Mouse (Mus musculus) hindbrain, embryonic 14.5 days (tissue): ENCODE measurements at regions not wholly inside any gene's neighbourhood (a gene's known extent, or its start where the extent isn't known, plus 50 kb on each side); places are given as distances from the start of the nearest gene placed in this dataset.

Experiments
- ATAC-seq: fragments of 200-750 bp; cut with Nextera tagmentation; 2 replicates; pipeline ENCODE4 v1.8.0; 2017; ENCODE audit warnings: moderate number of reproducible peaks, mild to moderate bottlenecking, moderate TSS enrichment, moderate library complexity; ENCODE audit not compliant: low FRiP score
- DNase-seq: peaks from one replicate; pipeline ENCODE4 v3.0.0-alpha.2; 2015; ENCODE audit warnings: low spot score
- H3K27ac ChIP-seq: fragments of 300-500 bp; sonication (generic); 2 replicates; pipeline ENCODE4 v1.5.1; 2014; ENCODE audit warnings: mild to moderate bottlenecking, moderate library complexity
- H3K27me3 ChIP-seq: fragments of 300-500 bp; sonication (generic); 2 replicates; pipeline ENCODE4 v1.6.1; 2014; ENCODE audit warnings: mild to moderate bottlenecking, low read length, mixed read lengths; ENCODE audit not compliant: control insufficient read depth, insufficient read depth
- H3K36me3 ChIP-seq: fragments of 300-500 bp; sonication (generic); replicated peaks from 2 replicates; pipeline ENCODE4 v1.6.1; 2014; ENCODE audit not compliant: control insufficient read depth, insufficient read depth
- H3K4me1 ChIP-seq: fragments of 300-500 bp; sonication (generic); replicated peaks from 2 replicates; pipeline ENCODE4 v1.6.1; 2014; ENCODE audit warnings: antibody characterized with exemption, low read length, mixed read lengths; ENCODE audit not compliant: control insufficient read depth, insufficient read depth
- H3K4me2 ChIP-seq: fragments of 300-500 bp; sonication (generic); replicated peaks from 2 replicates; pipeline ENCODE4 v1.6.1; 2014; ENCODE audit warnings: mild to moderate bottlenecking, moderate library complexity
- H3K4me3 ChIP-seq: fragments of 300-500 bp; sonication (generic); replicated peaks from 2 replicates; pipeline ENCODE4 v1.5.1; 2014; ENCODE audit warnings: mild to moderate bottlenecking, low read length
- H3K9ac ChIP-seq: fragments of 300-500 bp; sonication (generic); 2 replicates; pipeline ENCODE4 v1.6.1; 2014
- H3K9me3 ChIP-seq: fragments of 300-500 bp; sonication (generic); 2 replicates; pipeline ENCODE4 v1.6.1; 2016; ENCODE audit warnings: low read length; ENCODE audit not compliant: control insufficient read depth
- WGBS: fragments of 180-500 bp; shearing (Covaris S2); extraction: QIAGEN DNeasy Blood & Tissue Kit; methylation state at CpG from one replicate; pipeline ENCODE4 v1.1.7; 2014; 5-methylcytosine and 5-hydroxymethylcytosine counted together

- Histone ChIP-seq H3K9ac (no peak overlapping the region), H3K4me2 (no peak overlapping the region), H3K9me3 (no peaks in the 10 kb centered on the region), H3K36me3 (no peaks in the 10 kb centered on the region), H3K27ac (no peak overlapping the region), H3K27me3 (no peaks in the 10 kb centered on the region), H3K4me3 (no peak overlapping the region), H3K4me1 (no peaks in the 10 kb centered on the region)
- DNase-seq (peak; percentile 50), ATAC-seq (no peak)
- 31% methylated on average over 4 of the region's 4 CpGs for WGBS
Observed at GRCm38 (mm10) chr11:112209414-112209813, 572.6 kb upstream of the Sox9 start.

DNA sequence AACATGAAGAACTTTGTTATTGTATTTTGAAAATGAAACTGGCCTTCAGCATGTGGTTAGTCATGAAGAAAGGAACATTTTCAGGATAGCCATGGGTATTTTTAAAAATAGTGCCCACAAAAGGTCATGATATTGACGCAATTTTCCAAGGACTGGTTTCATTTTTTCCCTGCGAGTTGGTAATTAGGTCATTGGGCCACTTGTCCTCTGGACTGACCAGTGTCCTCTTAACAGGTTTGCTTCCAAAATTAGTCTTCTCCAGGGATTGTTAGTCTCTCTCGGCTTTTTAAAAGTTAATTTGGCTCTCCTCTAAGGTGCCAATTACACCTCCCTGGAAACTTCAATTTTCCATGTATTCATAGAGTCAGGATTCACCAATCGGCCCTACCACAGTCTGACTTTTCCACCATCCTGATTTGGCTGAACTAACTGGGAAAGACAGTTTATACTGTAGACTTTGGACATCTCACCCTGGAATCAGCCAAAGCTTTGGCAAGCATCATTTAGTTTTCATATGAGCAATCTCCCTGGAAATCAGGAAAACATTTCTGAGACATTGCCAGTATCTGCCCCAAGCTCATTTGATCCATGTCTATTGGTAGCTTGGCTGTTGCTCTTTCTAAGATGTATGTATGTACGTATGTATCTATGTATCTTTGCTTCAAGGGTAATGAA lies 562.8 kb upstream of the Sox9 start:
- DNase-seq (no peak), ATAC-seq (no peak)
- WGBS = 92% methylated on average over 5 of the region's 5 CpGs
- Histone ChIP-seq H3K4me1 (no peaks in the 10 kb centered on the region), H3K36me3 (no peaks in the 10 kb centered on the region), H3K4me2 (no peak overlapping the region), H3K9me3 (no peaks in the 10 kb centered on the region), H3K9ac (no peak overlapping the region), H3K27ac (no peak overlapping the region), H3K27me3 (no peaks in the 10 kb centered on the region), H3K4me3 (no peak overlapping the region)

GRCm38 (mm10) chr11:112234492-112235116 lies 547.4 kb upstream of the Sox9 start:
- ATAC-seq (peak; percentile 34; the same call in 1 of the 2 replicates), DNase-seq (peak; percentile 34)
- 69% methylated on average over 7 of the region's 7 CpGs for WGBS
- H3K4me2 ChIP-seq = no peak overlapping the region
- no peak overlapping the region for H3K27ac ChIP-seq
- H3K9me3 ChIP-seq = no peaks in the 10 kb centered on the region
- no peaks in the 10 kb centered on the region for H3K36me3 ChIP-seq
- H3K4me1 ChIP-seq = no peaks in the 10 kb centered on the region
- no peak overlapping the region for H3K9ac ChIP-seq
- H3K27me3 ChIP-seq = no peaks in the 10 kb centered on the region
- no peak overlapping the region for H3K4me3 ChIP-seq

DNA sequence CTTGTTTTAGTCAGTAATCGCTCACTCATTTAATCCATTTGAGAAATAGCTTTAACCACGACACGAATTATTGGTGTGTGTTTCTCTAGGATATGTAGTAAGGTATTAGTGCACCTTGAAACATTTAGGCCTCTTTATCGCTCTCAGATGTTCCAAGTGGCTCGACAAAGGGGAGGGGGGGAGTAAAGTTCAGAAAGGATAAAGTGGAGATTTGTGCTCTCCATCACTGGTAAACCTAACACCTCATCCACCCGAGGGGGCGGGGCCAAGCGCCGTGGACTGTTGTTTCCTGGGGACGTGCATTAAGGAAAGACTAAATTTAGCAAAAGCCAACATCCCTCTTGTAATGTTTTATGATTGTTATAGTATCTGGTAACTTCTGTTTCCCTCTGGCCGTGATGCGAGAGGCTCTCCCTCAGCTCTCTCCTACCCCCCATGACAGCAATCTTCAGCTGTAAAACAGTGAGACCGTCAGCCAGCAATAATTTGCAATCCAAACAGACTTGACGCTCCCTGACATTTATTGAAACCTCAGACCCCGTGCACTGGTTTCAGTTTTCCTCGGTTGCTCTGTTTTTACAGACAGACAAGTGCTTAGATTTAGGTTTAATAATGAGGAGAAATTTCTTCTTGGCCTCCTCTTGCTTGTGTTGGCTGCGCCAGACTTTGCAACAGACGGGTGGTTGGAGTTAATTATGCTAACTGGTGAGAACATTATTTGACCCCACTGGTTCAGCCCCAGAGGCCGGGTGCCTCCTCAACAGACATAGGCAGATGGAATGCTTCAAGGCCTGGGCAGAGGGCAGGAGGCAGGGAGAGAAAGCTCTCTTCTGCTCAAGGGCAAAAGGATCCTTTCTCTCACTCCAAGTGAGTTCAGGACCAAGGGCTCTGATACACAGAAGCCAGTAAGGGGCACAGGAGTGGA lies 542.8 kb upstream of the Sox9 start:
- no peak overlapping the region for H3K4me3 ChIP-seq
- WGBS = 82% methylated on average over 19 of the region's 19 CpGs
- no peak overlapping the region for H3K9ac ChIP-seq
- no peak overlapping the region for H3K4me2 ChIP-seq
- no peaks in the 10 kb centered on the region for H3K27me3 ChIP-seq
- no peaks in the 10 kb centered on the region for H3K9me3 ChIP-seq
- DNase-seq (no peak), ATAC-seq (no peak)
- no peaks in the 10 kb centered on the region for H3K36me3 ChIP-seq
- H3K27ac ChIP-seq = no peak overlapping the region
- no peaks in the 10 kb centered on the region for H3K4me1 ChIP-seq

DNA sequence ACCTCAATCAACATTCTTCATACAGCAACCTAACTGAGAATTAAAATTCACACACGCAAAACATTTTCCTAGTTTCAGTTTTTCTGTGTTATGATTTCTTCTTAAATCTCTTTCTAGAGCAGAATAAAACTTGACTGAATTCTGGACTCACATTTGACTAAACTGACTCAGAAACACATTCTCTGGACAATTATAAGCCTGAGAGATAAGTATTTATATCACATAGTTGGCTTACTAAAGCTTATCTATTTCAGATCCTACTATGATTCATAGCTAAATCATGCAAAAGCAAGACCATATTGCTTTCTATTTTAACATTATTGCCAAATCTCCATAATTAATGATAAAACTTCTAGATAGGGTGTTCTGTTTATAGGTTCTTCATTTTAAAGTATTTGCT lies 529.5 kb upstream of the Sox9 start:
- H3K9me3 ChIP-seq = no peaks in the 10 kb centered on the region
- no peak overlapping the region for H3K4me2 ChIP-seq
- WGBS = 93% methylated on average over 1 of the region's 1 CpGs
- no peak overlapping the region for H3K27ac ChIP-seq
- DNase-seq (no peak), ATAC-seq (no peak)
- no peaks in the 10 kb centered on the region for H3K27me3 ChIP-seq
- H3K4me3 ChIP-seq = no peak overlapping the region
- H3K36me3 ChIP-seq = no peaks in the 10 kb centered on the region
- no peaks in the 10 kb centered on the region for H3K4me1 ChIP-seq
- no peak overlapping the region for H3K9ac ChIP-seq

GRCm38 (mm10) chr11:112253061-112253460 lies 529.0 kb upstream of the Sox9 start:
- H3K4me2 ChIP-seq = no peak overlapping the region
- no peak overlapping the region for H3K4me3 ChIP-seq
- no peak for DNase-seq
- no peaks in the 10 kb centered on the region for H3K36me3 ChIP-seq
- ATAC-seq = no peak
- H3K27ac ChIP-seq = no peak overlapping the region
- H3K4me1 ChIP-seq = no peaks in the 10 kb centered on the region
- H3K27me3 ChIP-seq = no peaks in the 10 kb centered on the region
- 94% methylated on average over 3 of the region's 3 CpGs for WGBS
- no peak overlapping the region for H3K9ac ChIP-seq
- no peaks in the 10 kb centered on the region for H3K9me3 ChIP-seq

DNA sequence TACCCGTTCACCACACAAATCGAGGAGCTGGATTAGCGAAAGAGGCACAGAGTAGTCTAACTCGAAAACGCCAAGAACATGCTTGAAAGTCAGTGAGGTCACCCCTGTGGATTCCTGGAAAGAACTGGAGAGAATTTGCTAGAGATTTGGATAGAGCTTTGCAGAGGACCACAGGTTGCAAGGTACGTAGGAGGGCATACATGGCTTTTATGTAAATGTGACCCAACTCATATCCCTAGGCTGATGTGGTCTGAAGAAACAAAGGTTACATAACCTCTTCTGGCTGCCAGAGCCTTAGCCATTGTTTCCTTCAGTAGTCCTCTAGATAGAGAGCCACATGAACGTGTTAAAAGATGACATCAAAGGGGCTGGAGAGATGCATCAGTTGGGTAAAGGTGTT lies 525.7 kb upstream of the Sox9 start:
- Histone ChIP-seq H3K36me3 (no peaks in the 10 kb centered on the region), H3K9ac (no peak overlapping the region), H3K27ac (no peak overlapping the region), H3K4me1 (no peaks in the 10 kb centered on the region), H3K4me3 (no peak overlapping the region), H3K9me3 (no peaks in the 10 kb centered on the region), H3K4me2 (no peak overlapping the region), H3K27me3 (no peaks in the 10 kb centered on the region)
- WGBS = 92% methylated on average over 7 of the region's 7 CpGs
- no peak for ATAC-seq
- DNase-seq = no peak

DNA sequence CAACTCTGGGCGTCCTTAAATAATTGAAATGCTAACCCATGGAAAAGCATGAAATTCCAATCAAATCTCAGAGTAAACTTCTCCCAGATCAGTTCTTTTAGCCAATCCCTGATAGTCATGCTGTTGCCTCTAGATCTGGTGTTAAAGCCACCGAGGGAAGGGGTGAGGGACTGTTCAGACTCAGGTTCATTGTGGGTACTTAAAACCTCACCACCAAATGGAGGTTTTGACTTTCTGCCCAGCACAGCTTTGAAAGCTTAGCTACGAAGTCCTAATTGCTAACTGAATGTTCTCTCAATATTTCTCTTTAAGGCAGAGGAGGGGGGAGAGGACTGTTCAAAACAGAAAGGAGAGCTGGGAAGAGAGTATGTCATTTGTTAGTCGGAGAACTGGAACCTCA lies 517.9 kb upstream of the Sox9 start:
- WGBS = 80% methylated on average over 4 of the region's 4 CpGs
- no peaks in the 10 kb centered on the region for H3K36me3 ChIP-seq
- ATAC-seq (no peak), DNase-seq (no peak)
- H3K9me3 ChIP-seq = no peaks in the 10 kb centered on the region
- no peak overlapping the region for H3K9ac ChIP-seq
- H3K4me1 ChIP-seq = no peaks in the 10 kb centered on the region
- no peak overlapping the region for H3K4me3 ChIP-seq
- no peak overlapping the region for H3K27ac ChIP-seq
- H3K27me3 ChIP-seq = no peaks in the 10 kb centered on the region
- no peak overlapping the region for H3K4me2 ChIP-seq

DNA sequence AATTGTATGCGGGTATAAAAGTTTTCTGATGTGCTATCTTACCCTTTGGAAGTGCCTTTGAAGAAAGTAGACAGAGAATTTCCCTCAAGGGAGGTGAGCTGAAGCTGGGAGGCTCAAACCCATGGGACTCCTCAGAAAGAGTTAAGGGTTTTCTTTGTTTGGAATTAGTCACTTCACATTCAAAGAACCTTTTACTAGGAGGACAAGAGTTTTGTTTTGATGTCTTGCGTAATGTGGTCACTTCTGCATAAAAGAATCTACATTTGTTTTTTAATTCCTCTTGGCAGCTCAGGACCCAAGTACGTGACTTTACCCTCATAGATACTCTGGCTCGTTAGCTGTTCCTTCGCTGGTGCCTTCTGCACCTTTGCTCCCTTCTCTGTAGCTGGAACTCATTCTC lies 511.1 kb upstream of the Sox9 start:
- 95% methylated on average over 5 of the region's 5 CpGs for WGBS
- Histone ChIP-seq H3K4me2 (no peak overlapping the region), H3K4me1 (no peaks in the 10 kb centered on the region), H3K9ac (no peak overlapping the region), H3K27ac (no peak overlapping the region), H3K36me3 (no peaks in the 10 kb centered on the region), H3K27me3 (no peaks in the 10 kb centered on the region), H3K9me3 (no peaks in the 10 kb centered on the region), H3K4me3 (no peak overlapping the region)
- ATAC-seq (no peak), DNase-seq (no peak)
